8 mouse cellular contexts compared by ENCODE assay signal in the genomic region with DNA sequence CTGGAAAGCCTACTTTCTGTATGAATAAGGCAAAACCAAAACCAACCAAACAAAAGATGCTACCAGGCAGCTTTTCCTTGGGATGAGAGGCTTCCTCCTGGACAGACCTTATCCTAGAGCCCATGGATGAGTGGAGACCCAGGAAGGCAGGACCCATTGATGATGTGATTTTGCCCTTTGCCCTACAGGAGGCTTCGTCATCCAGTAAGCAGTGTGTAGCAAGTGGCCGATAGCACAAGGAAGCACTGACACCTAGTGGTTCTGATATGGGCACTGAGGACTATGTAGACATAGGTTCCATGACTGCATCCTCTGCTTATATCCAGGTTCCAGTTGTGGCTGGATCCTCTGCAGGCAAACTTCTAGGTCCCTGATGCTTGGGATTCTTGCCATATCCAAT.
DNase-seq lines count a peak whose midpoint lies in the region; ATAC-seq and TF ChIP-seq lines count a peak whose summit lies in the region.

No protein-coding gene starts in this region.

- no peaks in the 10 kb centered on the region for H3K36me3 ChIP-seq in heart, embryonic 11.5 days (ENCODE audit: control insufficient read depth, insufficient read depth, low read length)
- no peaks in the 10 kb centered on the region for H3K36me3 ChIP-seq in liver, postnatal 0 days (replicated peaks; ENCODE audit: insufficient read depth, low read length)

- no peaks in the 10 kb centered on the region for H3K9me3 ChIP-seq in heart, embryonic 11.5 days (replicated peaks; ENCODE audit: control insufficient read depth, low read length)
- H3K9me3 ChIP-seq in liver, postnatal 0 days (ENCODE audit: low read length): no peaks in the 10 kb centered on the region

- no peaks in the 10 kb centered on the region for H3K27me3 ChIP-seq in heart, embryonic 11.5 days (ENCODE audit: control insufficient read depth, insufficient read depth, low read length)
- no peaks in the 10 kb centered on the region for H3K27me3 ChIP-seq in liver, postnatal 0 days (ENCODE audit: insufficient read depth, low read length)

- TF ChIP-seq CTCF in liver, postnatal 0 days (IDR thresholded peaks at IDR 0.05; ENCODE audit: low read depth): peak; percentile 74

- ATAC-seq in heart, embryonic 11.5 days (replicated peaks; ENCODE audit: insufficient number of reproducible peaks, low FRiP score, low TSS enrichment): no peak
- peak; percentile 59; the same call in 1 of the 2 replicates for ATAC-seq in liver, postnatal 0 days

- no peak overlapping the region for H3K4me2 ChIP-seq in heart, embryonic 11.5 days
- no peak overlapping the region for H3K4me2 ChIP-seq in liver, postnatal 0 days (ENCODE audit: low read depth, low read length)

- H3K27ac ChIP-seq in heart, embryonic 11.5 days (ENCODE audit: low read depth, low read length): no peak overlapping the region
- no peak overlapping the region for H3K27ac ChIP-seq in liver, postnatal 0 days (ENCODE audit: low read depth)

- peaks cover 28% of the 10 kb centered on the region for H3K4me1 ChIP-seq in heart, embryonic 11.5 days (ENCODE audit: control insufficient read depth, insufficient read depth, low read length)
- no peaks in the 10 kb centered on the region for H3K4me1 ChIP-seq in liver, postnatal 0 days (ENCODE audit: insufficient read depth)

- TF ChIP-seq EP300 in liver, postnatal 0 days (IDR thresholded peaks at IDR 0.05; ENCODE audit: low read depth): no peak

- no peak overlapping the region for H3K4me3 ChIP-seq in heart, embryonic 11.5 days (ENCODE audit: low read depth, low read length)
- H3K4me3 ChIP-seq in liver, postnatal 0 days (ENCODE audit: low read depth, low read length): no peak overlapping the region

- H3K9ac ChIP-seq in heart, embryonic 11.5 days (ENCODE audit: low read depth, low read length): 0 out of 2 replicates have a peak overlapping the region, but pooled peaks have one; percentile 46
- no peak overlapping the region for H3K9ac ChIP-seq in liver, postnatal 0 days (replicated peaks)

- DNase-seq in heart, postnatal 25 days (ENCODE audit: low spot score): no peak
- DNase-seq in 416B (ENCODE audit: low read depth): peak; percentile 47
- peak; percentile 75 for DNase-seq in brain, adult 2 months (ENCODE audit: low read depth, low spot score)
- no peak for DNase-seq in liver, postnatal 0 days
- DNase-seq in gastrocnemius, postnatal 25 days: no peak
- no peak for DNase-seq in right cerebral cortex, adult 2 months (ENCODE audit: low spot score in 2 of 2)
- no peak for DNase-seq in right cerebral cortex, adult 18-20 months

- 59% methylated on average over 2 of the region's 2 CpGs for WGBS in heart, embryonic 11.5 days (ENCODE audit: insufficient replicate concordance)
- WGBS in liver, postnatal 0 days (ENCODE audit: insufficient replicate concordance): 48% methylated on average over 2 of the region's 2 CpGs

- intact Hi-C loops in heart, postnatal 25 days (cut with DNase I): loop anchor here (2.0 to 10.0 kb wide), 5 partner anchors 165 to 461 kb away; partner anchors contain the start of gene Iqsec1

Comparison
In these comparisons a context has a peak if more than half of its experiments do, and no peak if none do; other contexts are left out.
1. DNase-seq: peak in 416B (single experiment) and brain, adult 2 months (single experiment); none in heart, postnatal 25 days (single experiment), liver, postnatal 0 days (single experiment), gastrocnemius, postnatal 25 days (single experiment), right cerebral cortex, adult 2 months (0 of 2) and right cerebral cortex, adult 18-20 months (single experiment).